Mouse (Mus musculus) lung, postnatal 4 days (tissue): ENCODE data around the gene Cldn22.
"Not testable (repeated sequence)": the region's sequence is repeated elsewhere in the genome, so short reads cannot be mapped to it uniquely, and the experiment has no call there.

Source experiments
- DNase-seq, 2 experiments: peaks; one replicate each; pipeline ENCODE4 v3.0.0; 2021

Gene Cldn22

DNA sequence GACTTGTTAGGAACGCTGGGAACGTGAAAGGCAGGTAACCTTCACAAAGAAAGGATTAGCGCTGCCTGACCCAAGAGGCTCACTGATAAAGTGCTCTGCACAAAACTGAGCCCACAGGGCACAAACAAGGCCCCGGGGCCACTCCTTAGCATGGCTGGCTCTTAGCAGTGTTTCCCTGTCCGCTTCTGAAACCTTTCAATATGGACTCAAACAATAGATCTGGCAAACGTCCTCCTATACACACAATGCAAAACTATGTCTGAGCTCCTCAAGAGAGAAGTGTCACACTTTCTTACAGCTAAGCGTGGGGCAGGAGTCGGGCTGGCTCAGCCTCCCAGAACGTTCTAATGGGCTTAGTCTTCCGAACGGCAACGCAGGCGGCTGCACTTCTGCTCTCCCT lies at the start of gene Cldn22:
Gene Cldn22, plus strand, starts transcription at position 301 of the 400 bp plus-strand sequence.
- DNase-seq: no peak

DNA sequence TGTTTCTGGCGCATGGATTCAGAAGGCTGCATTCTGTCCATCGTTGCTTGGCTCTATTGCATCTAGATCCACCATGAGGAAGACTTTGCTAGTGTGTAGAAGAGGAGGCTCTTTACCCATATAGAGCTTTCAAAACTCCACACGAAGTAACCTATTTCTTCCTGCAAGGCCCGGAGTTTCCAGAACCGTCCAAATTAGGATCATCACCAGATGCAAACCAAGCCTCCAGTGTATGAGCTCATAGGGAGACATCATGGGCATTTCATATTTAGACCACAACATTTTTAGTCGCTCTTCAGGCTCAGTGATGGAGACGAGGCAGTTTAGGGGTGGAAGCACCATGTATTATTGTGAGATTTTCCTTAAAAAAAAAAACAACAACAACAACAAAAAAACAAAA lies 46.9 kb upstream of the Cldn22 start:
- DNase-seq: no peak

DNA sequence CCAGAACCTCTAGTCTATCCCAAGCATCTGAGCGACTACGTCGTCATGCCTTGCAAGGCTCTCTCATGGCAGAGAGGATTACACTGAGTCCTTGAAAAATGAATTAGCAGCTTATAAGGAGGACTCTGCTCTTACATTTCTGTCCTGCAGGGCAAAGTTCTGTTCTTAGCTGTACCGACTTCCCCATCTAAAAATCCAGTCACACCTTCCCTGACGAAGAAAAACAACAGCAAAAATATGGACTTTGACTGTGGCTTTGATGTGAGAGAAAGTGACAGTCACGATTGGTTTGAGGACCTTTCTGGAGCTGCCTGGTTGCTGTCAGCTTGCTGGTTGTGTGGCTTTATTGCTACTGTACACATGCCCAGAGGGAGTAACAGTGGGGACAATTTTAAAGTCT lies 44.7 kb upstream of the Cldn22 start:
- DNase-seq: no peak

DNA sequence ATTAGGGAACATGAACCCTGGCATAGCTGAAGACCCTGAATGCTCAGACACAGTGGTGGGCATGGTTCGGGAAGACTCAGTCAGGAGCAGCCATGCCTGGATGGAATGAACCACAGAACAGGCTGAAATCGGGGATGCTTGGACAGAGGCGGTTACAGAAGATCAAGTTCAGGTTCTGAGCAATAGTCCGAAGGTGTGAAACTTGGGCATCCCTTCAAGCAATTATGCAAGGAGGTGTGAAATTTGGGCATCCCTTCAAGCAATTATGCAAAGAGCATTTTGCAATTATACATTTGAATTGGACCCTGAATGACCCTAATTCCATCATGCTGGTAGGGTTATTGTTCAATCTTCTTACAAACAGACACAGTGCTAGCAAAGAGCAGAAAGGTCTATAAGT lies 42.4 kb upstream of the Cldn22 start:
- no peak for DNase-seq

DNA sequence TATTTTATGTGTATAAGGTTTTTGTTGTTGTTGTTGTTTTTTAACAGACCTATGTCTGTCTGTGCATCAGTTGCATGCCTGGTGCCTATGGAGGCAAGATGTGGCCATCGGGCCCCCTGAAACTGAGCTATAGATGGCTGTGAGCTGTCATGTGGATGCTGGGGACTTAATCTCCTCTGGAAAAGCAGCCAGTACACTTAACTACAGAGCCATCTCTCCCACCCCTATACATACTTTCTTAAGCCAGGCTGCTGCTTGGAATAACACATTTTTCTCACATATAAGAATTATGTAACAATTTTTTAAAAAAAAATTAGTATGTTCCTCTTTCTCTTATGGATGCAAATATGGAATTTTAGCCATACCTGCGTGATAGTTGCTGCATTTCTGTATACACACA lies 40.7 kb upstream of the Cldn22 start:
- DNase-seq: no peak

DNA sequence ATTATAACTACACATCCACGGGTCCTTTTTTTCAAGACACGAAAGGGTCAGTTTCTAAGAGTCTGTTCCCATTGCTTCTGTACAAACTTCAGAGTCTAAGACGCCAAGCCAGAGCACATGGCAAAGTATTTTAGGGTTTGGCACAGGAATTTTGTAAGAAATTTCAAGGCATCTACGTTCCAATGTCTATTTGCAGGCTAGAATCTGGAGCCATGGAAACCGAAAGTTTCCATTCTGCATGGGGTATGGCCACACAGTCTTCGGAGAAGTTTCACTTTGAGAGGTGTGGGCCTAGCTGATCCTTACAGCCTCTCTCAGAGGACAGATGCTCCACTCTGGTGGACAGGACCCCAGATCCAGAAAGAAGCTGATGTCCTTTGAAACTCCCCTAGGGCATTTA lies 40.3 kb upstream of the Cldn22 start:
- no peak for DNase-seq

DNA sequence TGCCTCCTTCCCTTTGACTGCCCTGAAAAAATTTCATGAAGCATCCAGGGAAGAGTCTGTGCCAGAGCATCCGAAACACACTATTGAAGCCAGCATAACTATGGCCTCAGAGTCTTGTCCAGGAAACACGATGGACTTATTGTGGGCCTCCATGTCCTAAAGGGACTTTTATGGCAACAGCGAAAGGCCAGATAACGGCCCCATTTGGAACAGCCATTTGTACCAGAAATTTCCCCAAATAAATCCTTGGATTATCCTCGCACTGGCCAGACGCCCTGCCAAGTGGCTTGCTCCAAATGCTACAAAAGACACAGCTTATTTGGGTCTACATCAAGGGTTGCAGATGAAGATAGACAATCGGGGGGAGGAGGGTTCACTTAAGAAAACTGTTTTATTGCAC lies 39.8 kb upstream of the Cldn22 start:
- no peak for DNase-seq

DNA sequence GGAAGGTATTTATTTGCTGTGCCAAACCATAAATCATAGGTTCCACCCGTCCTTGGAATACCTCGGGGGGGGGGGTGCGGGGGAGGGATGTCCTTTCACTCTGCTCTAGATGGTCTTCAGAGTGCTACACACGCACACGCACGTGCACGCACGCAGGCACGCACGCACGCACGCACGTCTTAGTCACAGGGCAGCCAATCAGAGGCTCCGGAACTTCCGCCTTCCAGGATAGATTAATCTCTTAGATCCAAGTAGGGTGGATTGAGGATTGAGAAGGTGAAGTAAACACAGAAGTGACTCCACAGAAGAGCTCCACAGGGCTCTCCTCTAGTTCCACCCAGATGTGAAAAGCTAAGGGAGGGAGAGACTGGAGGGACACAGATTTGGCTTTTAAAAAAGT lies 38.0 kb upstream of the Cldn22 start:
- no peak for DNase-seq

DNA sequence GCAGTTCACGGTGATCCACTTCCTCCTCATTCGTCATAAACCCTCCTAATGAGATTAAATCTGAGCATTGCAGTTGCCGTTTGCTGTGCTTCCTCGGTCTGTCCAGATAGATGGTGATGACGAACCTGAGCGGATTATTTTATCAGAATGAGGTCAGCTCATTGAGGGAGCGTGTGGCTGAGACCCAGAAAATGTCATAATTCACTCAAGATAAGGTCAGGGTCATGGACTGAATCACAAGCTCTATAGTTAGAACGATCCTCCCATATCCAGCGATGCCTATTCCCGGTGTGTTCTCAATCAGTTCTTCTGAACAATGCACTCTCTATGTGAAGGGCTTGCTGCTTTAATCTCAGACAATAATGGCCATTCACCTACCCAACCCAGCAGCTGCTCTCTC lies 36.6 kb upstream of the Cldn22 start:
- DNase-seq: no peak

DNA sequence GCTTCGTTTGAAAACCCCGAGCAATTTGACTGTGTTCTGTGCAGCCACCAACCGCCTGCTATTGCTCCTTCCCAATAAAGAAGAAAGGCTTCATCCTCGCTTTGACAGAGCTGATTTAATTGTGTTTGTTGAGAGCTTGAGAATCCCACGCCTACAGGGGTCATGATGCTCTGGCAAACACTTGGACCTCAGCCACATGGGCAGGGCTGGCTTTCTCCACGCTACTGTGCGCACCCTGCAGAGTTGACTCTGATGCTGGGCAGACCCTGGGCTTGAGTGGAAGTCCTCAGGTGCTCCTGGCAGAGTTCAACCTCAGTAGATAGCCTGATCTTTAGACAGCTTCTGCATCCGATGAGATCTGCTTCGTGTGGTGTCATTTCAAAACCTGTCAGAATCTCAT lies 32.3 kb upstream of the Cldn22 start:
- no peak for DNase-seq

DNA sequence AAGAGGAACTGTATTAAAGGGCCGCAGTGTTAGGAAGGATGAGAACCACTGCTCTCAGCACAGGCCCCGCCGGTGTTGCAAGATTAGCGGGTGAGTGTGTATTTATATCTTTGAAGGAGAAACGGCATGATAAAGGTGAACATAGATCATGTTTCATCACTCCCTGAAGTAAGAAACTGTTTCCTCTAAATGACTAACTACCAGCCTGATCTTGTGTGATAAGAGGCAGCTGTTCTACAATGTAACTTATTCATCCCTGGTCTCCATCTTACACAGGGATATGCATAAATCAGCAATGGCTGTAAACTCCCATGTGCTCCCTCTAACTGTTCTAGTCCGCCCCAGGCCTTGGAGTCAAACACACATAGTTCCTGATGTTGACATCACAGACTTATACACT lies 24.8 kb upstream of the Cldn22 start:
- no peak for DNase-seq

DNA sequence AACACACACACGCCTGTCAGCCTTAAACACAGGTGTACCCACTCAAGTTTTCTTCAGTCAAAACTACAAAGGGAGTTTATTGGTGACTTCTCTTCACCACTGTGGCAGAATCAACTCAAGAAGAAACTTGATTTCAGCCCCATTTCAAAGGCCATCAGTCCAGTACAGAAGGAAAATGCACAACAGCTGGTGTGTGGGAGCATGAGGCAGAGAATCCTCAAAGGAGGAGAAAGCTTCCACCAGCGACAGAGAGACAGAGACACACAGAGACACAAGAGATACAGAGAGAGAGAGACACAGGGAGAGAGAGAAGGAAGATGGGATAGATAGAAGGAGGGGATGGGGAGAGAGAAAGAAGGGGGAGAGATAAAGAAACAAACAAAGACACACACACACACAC lies 21.9 kb upstream of the Cldn22 start:
- no peak for DNase-seq

DNA sequence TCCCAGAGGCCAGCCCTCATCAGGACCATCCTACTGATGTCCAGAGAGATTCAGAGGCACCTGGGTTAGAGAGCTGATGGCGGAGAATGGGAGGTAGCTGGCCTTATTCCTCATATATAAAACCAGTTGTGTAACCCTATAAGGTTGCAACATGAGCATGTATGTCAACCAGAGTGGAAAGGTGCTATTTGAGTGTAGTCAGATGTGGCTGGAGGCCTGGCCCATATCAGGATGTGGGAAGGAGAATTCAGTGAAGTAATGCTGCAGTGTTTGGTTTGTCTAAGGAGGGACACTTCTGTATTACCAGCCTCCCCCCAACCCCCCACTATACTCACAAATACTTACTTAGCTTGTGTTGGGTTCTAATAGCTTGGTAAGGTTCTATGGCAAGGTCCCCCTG lies 20.0 kb upstream of the Cldn22 start:
- no peak for DNase-seq

DNA sequence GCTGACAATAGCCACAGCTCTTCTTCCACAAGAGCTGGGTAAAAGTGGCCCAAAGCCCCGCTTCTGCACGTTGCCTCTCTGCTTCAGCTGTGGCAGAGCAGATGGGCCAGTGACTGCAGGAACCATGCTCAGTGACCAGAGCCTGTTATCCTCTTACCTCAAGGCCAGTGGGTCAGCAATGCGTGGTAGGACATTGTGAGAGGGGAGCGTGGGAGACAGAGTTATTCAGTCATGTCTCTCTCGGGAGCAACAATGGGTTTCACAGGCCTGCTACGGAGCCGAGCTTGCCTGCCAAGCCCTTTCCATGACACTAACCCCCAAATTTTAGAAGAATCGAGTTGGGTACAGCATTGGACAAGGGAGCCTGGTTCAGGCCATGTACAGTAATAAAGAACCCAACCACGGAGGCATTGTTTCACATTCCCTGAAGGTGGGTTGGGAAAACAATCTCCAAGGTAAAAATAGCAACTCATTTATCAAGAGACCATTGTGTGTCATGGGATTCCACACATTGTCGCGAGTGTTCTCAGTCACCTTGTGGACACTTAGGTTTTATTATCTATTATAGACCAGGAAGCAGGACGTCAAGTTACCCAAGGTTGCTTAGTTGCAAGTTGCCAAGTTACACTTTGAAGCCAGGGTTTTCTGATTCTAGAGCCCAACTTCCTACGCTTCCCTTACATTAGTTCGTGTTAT lies 14.2 kb upstream of the Cldn22 start:
- DNase-seq: no peak

DNA sequence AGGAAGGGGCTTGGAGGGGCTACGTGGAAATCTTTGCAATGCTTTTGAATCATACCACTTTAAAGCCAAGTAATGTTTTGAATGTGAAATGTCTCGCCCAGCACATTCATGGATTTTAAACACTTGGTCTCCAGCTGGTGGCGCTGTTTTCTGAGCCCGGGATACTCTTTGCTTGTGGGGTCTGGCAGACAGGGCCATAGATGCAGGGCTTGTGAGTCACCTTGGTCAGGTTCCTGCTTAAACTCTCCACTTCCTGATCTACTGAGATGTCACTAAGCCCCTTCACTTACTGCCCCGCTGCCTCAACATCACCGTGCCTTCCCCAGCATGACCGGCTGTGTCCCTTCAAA lies 13.6 kb upstream of the Cldn22 start:
- DNase-seq: no peak

DNA sequence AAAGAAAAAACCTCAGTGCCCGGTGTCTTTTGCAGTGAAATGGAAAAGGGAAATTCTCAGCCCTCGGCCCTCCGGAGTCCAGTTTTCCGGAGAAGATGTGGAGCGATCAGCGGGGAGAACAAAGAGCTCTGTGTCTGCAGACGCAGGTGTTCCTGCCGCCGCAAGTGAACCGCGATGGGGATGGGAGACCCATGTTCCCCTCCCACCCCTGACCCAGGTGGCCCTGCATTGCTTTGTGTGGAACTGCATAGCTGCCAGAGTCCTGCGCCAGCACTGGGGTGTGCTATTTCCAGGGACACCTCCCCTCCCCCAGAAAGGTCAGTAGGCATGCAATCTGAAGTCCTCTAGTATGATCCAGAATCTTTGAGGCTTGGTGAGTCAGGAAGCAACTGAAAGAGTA lies 13.1 kb upstream of the Cldn22 start:
- no peak for DNase-seq

DNA sequence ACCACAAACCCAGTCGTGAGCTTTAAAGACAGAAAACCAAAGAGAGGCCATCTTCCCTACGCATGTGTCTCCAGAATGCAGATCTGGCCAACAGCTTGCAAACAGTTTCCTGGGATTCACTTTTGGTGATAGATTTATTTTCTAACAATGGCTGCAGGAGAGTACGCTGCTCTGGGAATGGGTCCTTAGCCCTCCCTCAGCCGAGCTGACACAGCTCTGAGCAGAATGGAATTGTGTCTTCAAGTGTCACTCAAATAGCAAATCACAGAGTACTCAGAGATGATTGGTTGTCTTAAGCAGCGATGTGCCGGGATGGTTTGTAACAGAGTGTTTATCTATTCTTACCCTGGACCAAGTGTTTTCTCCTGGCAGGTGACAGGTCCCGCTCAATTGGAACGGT lies 5.2 kb upstream of the Cldn22 start:
- DNase-seq: no peak

DNA sequence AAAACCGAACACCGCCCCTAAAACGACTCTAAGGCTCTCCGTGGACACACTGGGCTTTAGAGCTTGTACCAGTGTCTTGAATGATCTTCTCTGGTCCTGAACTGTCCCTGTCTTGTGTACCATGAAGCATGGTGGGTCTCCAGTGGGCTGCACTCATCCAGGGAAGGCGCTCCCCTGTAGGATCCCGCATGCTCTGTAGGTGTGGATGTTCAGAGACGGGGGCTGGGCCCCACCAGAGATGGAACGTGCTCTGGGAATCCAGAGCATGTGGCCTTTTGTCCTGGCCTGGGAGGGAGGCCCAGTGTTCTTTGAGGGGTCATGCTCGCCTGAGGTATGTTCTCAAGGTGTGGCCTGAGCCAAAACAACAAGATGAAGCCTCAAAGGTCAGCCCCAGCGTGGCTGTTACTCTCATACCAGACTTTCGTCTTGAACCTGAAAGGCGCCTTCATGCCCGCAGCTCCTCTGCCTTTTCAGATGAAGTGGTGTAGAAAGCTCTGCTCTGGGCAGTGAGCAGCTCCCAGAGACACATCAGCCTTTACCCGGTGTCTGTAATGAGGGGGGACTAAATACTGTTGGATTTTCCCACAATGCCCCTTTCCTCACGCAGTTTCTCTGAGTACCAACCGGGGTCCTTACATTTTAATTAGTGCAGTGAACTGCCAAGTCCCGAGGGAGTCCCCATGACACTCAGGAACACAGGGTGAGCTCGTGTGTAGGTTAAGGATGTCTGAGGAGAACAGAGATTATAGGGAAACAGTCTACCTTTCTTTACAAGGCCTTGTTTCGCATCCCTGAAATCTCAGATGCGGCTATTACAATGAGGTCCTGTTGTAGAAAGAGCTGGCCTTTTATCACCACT lies 3.1 kb upstream of the Cldn22 start:
- no peak for DNase-seq

DNA sequence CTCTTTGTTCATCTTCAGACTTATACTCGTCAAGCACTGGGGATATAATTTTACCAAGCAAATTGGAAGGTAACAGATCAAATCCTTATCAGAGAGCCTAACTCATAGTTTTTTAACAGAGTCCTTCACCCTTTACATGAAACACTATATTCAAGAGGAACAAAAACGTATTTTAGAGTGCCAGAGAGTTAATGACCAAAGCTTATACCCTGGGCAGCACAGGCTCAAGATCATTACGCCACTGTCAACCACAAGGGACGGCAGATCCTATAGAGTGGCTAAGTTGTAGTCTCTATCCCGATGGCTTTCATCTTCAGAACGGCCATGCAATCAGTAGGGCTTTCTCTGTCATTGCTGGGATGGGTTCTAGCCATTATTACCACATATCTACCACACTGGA lies 2.4 kb upstream of the Cldn22 start, which contains the start of gene Cldn24:
Gene Cldn24, plus strand, starts transcription at position 301 of the 400 bp plus-strand sequence.
- DNase-seq: no peak

DNA sequence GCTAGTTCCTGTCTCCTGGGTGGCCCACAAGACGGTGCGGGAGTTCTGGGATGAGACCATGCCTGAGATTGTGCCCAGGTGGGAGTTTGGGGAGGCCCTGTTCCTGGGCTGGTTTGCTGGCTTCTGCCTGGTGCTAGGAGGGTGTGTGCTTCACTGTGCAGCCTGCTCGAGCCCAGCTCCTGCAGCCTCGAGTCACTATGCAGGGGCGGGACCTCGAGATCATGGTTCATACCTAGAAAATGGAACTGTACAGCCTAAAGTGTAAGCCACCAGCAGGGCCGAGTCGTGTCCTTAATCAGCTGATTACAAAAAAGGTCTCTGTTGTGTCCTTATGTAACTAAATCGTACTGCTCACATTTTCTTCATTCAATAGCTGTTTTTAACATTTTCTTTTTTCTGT lies 1.7 kb upstream of the Cldn22 start:
- not testable (repeated sequence) for DNase-seq

DNA sequence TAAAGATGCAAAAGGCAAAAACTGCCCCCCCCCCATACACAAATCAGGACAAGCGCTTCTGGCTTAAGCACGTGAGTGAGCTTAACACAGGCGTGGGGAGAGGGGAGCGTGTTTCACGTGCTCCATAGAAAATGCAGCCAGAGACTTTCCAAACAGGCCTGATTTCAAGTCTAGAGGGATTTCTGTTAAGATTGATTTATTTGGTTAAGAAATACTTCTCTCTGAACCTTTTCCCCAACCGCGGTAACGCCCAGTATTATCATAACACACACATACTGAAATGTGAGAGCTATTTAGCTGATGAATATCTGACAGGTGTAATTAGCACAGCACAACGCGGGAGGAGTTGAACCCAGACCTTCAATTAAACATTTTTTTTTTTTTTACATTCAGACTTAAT lies 505 bp upstream of the Cldn22 start:
- no peak for DNase-seq

DNA sequence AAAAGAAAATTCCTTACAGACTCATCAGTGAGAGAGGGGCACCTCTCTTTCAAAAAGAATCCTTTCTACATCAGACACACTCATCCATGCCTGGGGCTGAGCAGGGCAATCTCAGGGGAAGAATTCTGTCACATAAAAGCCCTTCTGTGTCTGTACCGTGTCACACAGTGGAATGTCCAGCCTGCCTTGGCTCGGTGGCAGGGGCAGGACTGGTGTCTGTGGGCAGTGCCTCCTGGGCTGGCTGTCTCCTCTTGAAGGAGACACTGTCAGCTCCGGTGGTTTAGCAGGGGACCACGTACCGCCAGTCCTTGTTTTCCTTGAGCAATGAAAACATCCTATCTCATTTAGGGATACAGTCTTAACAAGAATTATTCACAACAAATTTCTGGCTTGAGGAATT lies 1.3 kb downstream of the Cldn22 start:
- no peak for DNase-seq

DNA sequence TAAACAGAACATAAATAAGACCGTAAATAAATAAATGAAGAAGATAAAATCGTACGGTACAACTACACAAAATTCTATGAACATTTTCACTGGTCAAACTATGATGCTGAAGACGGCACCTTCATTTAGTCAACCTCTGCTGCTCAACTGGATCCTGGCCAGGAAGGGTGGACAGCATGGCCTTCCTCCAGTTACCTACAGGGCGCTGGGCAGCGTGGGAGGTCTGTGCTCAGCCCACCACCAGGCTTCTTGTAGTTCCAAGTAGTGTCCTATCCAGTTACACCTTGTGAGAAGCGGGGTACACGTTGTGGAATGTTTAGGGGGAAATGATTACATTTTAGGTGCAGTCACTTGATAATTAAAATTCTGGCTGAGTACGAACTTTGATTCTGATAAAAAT lies 2.6 kb downstream of the Cldn22 start:
- DNase-seq: no peak

DNA sequence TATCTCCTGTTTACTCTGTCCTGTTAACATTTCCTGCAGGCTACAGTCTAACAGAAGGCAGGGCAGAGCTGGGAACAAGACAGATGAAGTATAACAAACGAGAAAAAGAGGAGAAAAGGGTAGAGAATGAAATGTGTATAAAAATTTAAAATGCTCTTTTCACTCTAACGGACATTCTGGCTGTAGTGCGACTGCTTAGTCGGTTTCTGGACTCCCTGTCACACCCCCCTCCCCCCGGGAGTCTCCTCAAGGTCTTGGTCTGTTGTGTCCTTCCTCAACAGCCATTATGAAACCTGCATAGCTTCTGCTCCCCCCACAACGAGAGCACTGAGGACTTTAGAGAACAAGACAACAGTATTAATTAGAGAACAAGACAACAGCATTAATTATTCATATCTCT lies 8.3 kb downstream of the Cldn22 start:
- DNase-seq: no peak

DNA sequence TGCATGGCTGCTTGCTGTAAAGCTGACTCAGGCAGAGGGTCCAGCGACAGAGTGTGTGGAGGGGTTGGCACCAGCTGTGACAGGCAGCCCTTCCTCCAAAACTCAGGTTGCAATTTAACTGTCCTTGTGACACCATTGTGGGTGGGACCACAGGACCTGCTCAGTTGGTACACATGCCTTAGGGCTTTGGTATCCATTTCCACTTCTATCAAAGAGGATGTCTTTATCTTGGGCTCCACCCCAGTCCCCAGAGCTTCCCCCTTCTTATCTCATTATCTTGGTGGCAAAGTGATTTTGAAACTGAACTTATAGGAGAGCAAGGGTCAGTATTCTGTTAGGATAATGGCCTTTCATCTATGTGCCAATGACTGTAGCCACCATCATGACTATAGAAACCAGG lies 9.7 kb downstream of the Cldn22 start:
- DNase-seq: no peak
